Mouse (Mus musculus): ENCODE measurements around the gene Hira. TPM values are rescaled to one million over a fixed set of nuclear protein-coding genes. Genes with fewer than 3 reads are reported as not detected.

Gene Hira
- total and polyA plus RNA-seq, 2 experiments from 2014 or later = 19.2 to 73.1 TPM

DNA sequence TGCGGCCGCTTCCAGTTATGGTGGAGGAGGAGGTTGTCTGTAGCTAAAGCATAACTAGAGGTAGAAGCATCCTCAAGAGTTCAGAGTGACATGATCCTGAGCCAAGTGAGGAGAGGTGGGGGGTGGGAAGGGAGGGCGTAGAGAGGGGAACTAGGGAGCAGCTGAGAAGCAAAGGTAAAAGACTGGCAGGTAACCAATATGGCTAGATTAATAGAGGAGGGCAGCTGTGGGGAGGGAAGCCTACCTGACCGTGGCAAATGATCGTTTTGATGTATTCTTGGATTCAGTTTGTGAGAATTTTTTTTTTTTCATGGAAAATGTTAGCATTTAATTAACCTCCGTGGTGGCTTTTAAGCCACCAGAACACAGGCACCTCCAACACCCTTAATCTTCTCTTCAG, 67.1 kb downstream of the Hira start:
- H3K9me3 ChIP-seq (ENCODE audit: low read length) = no peaks in the 10 kb centered on the region
- no peak overlapping the region for H3K9ac ChIP-seq (replicated peaks; ENCODE audit: low read length, poor library complexity, severe bottlenecking)
- no peak overlapping the region for H3K27ac ChIP-seq (ENCODE audit: low read depth, low read length)
- WGBS = 94% methylated on average over 6 of the region's 6 CpGs
- H3K27me3 ChIP-seq (ENCODE audit: insufficient read depth, low read length) = no peaks in the 10 kb centered on the region
- ATAC-seq (ENCODE audit: low FRiP score) (no peak), DNase-seq (ENCODE audit: low spot score) (no peak)
- TF ChIP-seq CTCF (IDR thresholded peaks at IDR 0.05) = no peak
- H3K36me3 ChIP-seq (ENCODE audit: insufficient read depth, low read length) = peaks cover 42% of the 10 kb centered on the region
- no peak overlapping the region for H3K4me2 ChIP-seq (ENCODE audit: low read depth, low read length, poor library complexity, severe bottlenecking)
- no peaks in the 10 kb centered on the region for H3K4me1 ChIP-seq (ENCODE audit: insufficient read depth, low read length)
- H3K4me3 ChIP-seq (ENCODE audit: low read depth, low read length) = no peak overlapping the region

DNA sequence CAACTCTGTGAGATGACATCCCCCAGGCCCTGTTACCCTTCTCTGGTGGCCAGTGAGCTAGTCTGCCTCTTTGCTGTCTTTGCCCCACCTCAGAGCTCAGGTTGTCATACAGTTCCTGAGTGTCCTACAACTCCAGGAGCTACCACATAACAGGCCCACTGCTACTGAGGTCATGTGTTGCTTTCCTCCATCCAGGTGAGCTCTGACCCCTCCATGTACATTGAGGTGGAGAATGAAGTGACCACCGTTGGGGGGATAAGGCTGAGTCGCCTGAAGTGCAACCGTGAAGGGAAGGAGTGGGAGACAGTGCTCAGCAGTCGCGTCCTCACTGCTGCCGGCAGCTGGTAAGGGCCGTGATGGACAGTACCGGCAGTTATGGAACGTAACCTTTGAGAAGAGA, 72.1 kb downstream of the Hira start:
- Histone ChIP-seq H3K27me3 (ENCODE audit: insufficient read depth, low read length) (no peaks in the 10 kb centered on the region), H3K4me2 (ENCODE audit: low read depth, low read length, poor library complexity, severe bottlenecking) (no peak overlapping the region), H3K9ac (replicated peaks; ENCODE audit: low read length, poor library complexity, severe bottlenecking) (no peak overlapping the region), H3K4me1 (ENCODE audit: insufficient read depth, low read length) (no peaks in the 10 kb centered on the region), H3K36me3 (ENCODE audit: insufficient read depth, low read length) (peaks cover 63% of the 10 kb centered on the region), H3K9me3 (ENCODE audit: low read length) (no peaks in the 10 kb centered on the region), H3K4me3 (ENCODE audit: low read depth, low read length) (no peak overlapping the region), H3K27ac (ENCODE audit: low read depth, low read length) (no peak overlapping the region)
- DNase-seq (ENCODE audit: low spot score) (no peak), ATAC-seq (ENCODE audit: low FRiP score) (no peak)
- TF ChIP-seq CTCF (IDR thresholded peaks at IDR 0.05) = no peak
- WGBS = 97% methylated on average over 9 of the region's 9 CpGs

DNA sequence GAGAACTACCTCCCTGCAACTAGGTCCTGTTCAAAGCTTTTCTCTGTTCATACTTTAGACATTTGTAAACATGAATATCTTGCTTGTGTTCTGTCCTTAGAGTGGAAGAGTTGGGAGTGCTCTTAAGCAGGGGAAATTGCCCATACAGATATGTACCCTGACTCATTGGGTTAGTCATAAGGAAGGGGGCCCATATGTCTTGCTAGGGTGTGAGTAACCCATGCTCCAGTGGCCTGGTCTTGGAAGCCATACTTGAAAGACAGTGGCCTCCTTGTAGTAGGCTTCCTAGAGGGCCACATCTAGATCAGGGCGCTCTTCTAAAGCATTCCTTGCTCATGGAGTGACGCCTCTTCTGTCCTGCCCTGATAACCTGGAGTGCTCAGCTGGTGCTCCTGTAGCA, 73.5 kb downstream of the Hira start:
- no peak overlapping the region for H3K27ac ChIP-seq (ENCODE audit: low read depth, low read length)
- WGBS = 91% methylated on average over 2 of the region's 2 CpGs
- H3K9ac ChIP-seq (replicated peaks; ENCODE audit: low read length, poor library complexity, severe bottlenecking) = no peak overlapping the region
- no peak overlapping the region for H3K4me3 ChIP-seq (ENCODE audit: low read depth, low read length)
- H3K36me3 ChIP-seq (ENCODE audit: insufficient read depth, low read length) = peaks cover 75% of the 10 kb centered on the region
- no peaks in the 10 kb centered on the region for H3K27me3 ChIP-seq (ENCODE audit: insufficient read depth, low read length)
- no peak for DNase-seq (ENCODE audit: low spot score)
- no peaks in the 10 kb centered on the region for H3K4me1 ChIP-seq (ENCODE audit: insufficient read depth, low read length)
- no peak for ATAC-seq (ENCODE audit: low FRiP score)
- no peaks in the 10 kb centered on the region for H3K9me3 ChIP-seq (ENCODE audit: low read length)
- no peak for TF ChIP-seq CTCF (IDR thresholded peaks at IDR 0.05)
- no peak overlapping the region for H3K4me2 ChIP-seq (ENCODE audit: low read depth, low read length, poor library complexity, severe bottlenecking)

DNA sequence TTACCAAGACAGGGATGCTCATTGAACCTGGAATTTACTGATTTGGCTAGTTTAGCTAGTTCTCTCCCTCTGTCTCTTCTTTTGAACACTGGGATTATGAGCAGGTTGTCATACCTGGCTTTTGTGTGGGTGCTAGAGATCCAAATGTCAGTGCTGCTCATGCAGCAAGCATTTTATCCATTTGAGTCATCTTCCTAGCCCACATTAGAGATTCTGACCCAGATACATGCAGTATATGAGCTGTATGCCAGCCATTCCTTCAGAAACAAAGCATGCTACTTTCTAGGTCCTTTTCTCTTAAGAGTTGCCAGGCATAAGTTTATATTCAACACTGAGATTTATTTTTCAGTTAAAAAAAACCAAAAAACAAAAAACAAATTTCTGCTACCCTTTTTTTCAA, 76.0 kb downstream of the Hira start:
- Histone ChIP-seq H3K36me3 (ENCODE audit: insufficient read depth, low read length) (peaks cover 71% of the 10 kb centered on the region), H3K9ac (replicated peaks; ENCODE audit: low read length, poor library complexity, severe bottlenecking) (no peak overlapping the region), H3K9me3 (ENCODE audit: low read length) (no peaks in the 10 kb centered on the region), H3K4me2 (ENCODE audit: low read depth, low read length, poor library complexity, severe bottlenecking) (no peak overlapping the region), H3K4me1 (ENCODE audit: insufficient read depth, low read length) (no peaks in the 10 kb centered on the region), H3K27ac (ENCODE audit: low read depth, low read length) (no peak overlapping the region), H3K4me3 (ENCODE audit: low read depth, low read length) (no peak overlapping the region), H3K27me3 (ENCODE audit: insufficient read depth, low read length) (no peaks in the 10 kb centered on the region)
- TF ChIP-seq CTCF (IDR thresholded peaks at IDR 0.05) = no peak
- DNase-seq (ENCODE audit: low spot score) = no peak
- ATAC-seq (ENCODE audit: low FRiP score) = no peak

DNA sequence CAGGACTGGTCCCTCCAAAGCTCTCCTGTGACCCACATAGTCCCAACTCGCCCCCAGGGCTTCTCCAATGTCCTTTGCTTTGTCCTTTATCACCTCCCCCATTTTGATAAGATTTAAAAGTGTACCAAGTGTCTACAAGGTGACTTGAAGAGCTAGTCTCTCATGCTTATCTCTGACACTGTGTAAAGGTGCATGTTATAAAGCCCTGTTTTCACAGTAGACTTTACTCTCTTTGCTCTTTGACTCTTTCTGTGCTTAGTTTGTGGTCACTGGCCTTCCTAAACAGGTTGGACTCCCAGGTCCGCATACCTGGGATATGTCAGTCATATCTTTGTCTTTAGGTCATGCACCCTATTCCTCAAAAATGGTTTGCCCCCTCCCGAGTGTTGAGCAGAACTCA, 78.2 kb downstream of the Hira start:
- H3K4me1 ChIP-seq (ENCODE audit: insufficient read depth, low read length) = no peaks in the 10 kb centered on the region
- H3K27me3 ChIP-seq (ENCODE audit: insufficient read depth, low read length) = no peaks in the 10 kb centered on the region
- H3K9me3 ChIP-seq (ENCODE audit: low read length) = peaks cover 4% of the 10 kb centered on the region; the same call in 1 of the 2 replicates
- no peak overlapping the region for H3K4me2 ChIP-seq (ENCODE audit: low read depth, low read length, poor library complexity, severe bottlenecking)
- peaks cover 56% of the 10 kb centered on the region for H3K36me3 ChIP-seq (ENCODE audit: insufficient read depth, low read length)
- ATAC-seq (ENCODE audit: low FRiP score) = no peak
- TF ChIP-seq CTCF (IDR thresholded peaks at IDR 0.05) = no peak
- no peak overlapping the region for H3K27ac ChIP-seq (ENCODE audit: low read depth, low read length)
- no peak overlapping the region for H3K4me3 ChIP-seq (ENCODE audit: low read depth, low read length)
- H3K9ac ChIP-seq (replicated peaks; ENCODE audit: low read length, poor library complexity, severe bottlenecking) = no peak overlapping the region
- WGBS = 91% methylated on average over 3 of the region's 3 CpGs
- DNase-seq (ENCODE audit: low spot score) = no peak

DNA sequence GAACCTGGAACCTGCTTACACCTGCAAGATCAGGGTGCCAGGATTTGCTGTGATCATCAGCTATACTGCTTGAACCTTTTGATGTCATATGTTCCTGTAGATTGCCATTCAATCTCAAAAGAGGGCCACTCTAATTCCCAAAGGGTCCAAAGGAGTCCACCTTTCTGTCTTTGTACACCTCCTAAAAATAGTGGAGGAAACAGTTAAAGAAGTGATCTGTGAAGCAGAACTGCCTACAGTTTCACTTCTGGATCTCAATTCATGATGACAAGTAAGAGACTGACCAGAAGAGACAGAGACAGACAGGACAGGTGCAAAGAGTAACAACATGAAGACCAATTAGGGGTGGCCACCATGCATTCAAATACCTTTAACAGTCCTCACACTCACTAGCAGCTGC, 86.6 kb downstream of the Hira start:
- no peak overlapping the region for H3K9ac ChIP-seq (replicated peaks; ENCODE audit: low read length, poor library complexity, severe bottlenecking)

More for the DNA sequence above, 86.6 kb downstream of the Hira start:
- Histone ChIP-seq H3K27me3 (ENCODE audit: insufficient read depth, low read length) (no peaks in the 10 kb centered on the region), H3K4me1 (ENCODE audit: insufficient read depth, low read length) (no peaks in the 10 kb centered on the region), H3K9me3 (ENCODE audit: low read length) (no peaks in the 10 kb centered on the region), H3K36me3 (ENCODE audit: insufficient read depth, low read length) (peaks cover 40% of the 10 kb centered on the region), H3K4me3 (ENCODE audit: low read depth, low read length) (no peak overlapping the region), H3K27ac (ENCODE audit: low read depth, low read length) (no peak overlapping the region), H3K4me2 (ENCODE audit: low read depth, low read length, poor library complexity, severe bottlenecking) (no peak overlapping the region)
- DNase-seq (ENCODE audit: low spot score) = no peak
- ATAC-seq (ENCODE audit: low FRiP score) = no peak
- no peak for TF ChIP-seq CTCF (IDR thresholded peaks at IDR 0.05)

Data from midbrain, postnatal 0 days (tissue).